12 mouse cellular contexts compared by ENCODE assay signal in the genomic region with DNA sequence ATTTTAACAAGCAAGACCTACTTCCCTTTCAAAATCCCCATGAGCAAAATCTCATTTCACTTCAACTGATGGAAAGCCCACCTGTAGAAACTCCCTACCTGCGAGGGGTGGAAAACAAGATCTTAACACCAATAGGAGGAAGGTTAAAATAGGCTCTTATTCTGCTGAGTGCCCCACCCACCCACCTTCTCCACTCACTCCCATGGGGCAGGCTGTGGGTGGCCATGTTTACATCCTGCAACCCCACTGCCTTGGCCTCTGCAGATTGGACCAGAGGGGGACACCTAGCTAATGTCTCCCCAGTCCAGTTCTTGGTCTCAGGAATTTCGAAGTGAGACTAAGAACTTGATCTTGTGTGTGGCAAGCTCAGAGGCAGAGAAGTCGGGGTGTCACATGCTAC. TPM values are rescaled to one million over a fixed set of nuclear protein-coding genes. Genes with fewer than 3 reads are reported as not detected.
DNase-seq lines count a peak whose midpoint lies in the region; ATAC-seq and TF ChIP-seq lines count a peak whose summit lies in the region.
"Had no signal": no experiment of that assay in that cellular context is flagged by ENCODE, and none has a peak within 500 bp of the region (broad histone marks: within the 10 kb centered on the region; RNA-seq: fewer than 3 reads in every experiment).

No protein-coding gene starts in this region.

- peak; percentile 64; the same call in 1 of the 2 replicates for ATAC-seq in kidney, embryonic 16.5 days (ENCODE audit: low FRiP score, low TSS enrichment)
- ATAC-seq in forebrain, embryonic 13.5 days = no peak
- ATAC-seq in midbrain, embryonic 15.5 days (replicated peaks) = no peak; the same call in 1 of the 2 replicates

- H3K9ac ChIP-seq in kidney, embryonic 16.5 days (replicated peaks; ENCODE audit: low read length) = no peak overlapping the region
- no peak overlapping the region for H3K9ac ChIP-seq in forebrain, embryonic 13.5 days
- no peak overlapping the region for H3K9ac ChIP-seq in midbrain, embryonic 15.5 days

- H3K27ac ChIP-seq in kidney, embryonic 16.5 days (ENCODE audit: low read length) = no peak overlapping the region; the same call in 1 of the 2 replicates
- peak overlapping the region; percentile 40; the same call in 1 of the 2 replicates for H3K27ac ChIP-seq in embryonic facial prominence, embryonic 10.5 days (replicated peaks)
- H3K27ac ChIP-seq in forebrain, embryonic 13.5 days = no peak overlapping the region
- H3K27ac ChIP-seq in midbrain, embryonic 15.5 days = peak overlapping the region; percentile 68
- no peak overlapping the region for H3K27ac ChIP-seq in layer of hippocampus, adult 2 months
- H3K27ac ChIP-seq: left cerebral cortex, adult 2 months had no signal

- intact Hi-C loops in left cerebral cortex, postnatal 36 days (cut with DNase I) = no loop called here

- WGBS in kidney, embryonic 16.5 days = 45% methylated on average over 3 of the region's 3 CpGs
- WGBS in embryonic facial prominence, embryonic 10.5 days = 69% methylated on average over 3 of the region's 3 CpGs
- WGBS in forebrain, embryonic 13.5 days = 68% methylated on average over 3 of the region's 3 CpGs
- 67% methylated on average over 3 of the region's 3 CpGs for whole genome bisulfite sequencing in midbrain, embryonic 15.5 days

- H3K9me3 ChIP-seq in kidney, embryonic 16.5 days (ENCODE audit: low read length) = no peaks in the 10 kb centered on the region
- no peaks in the 10 kb centered on the region for H3K9me3 ChIP-seq in embryonic facial prominence, embryonic 10.5 days
- H3K9me3 ChIP-seq in forebrain, embryonic 13.5 days (replicated peaks) = no peaks in the 10 kb centered on the region
- H3K9me3 ChIP-seq in midbrain, embryonic 15.5 days = no peaks in the 10 kb centered on the region

- H3K4me1 ChIP-seq in kidney, embryonic 16.5 days (ENCODE audit: insufficient read depth, low read length) = peaks cover 11% of the 10 kb centered on the region; the same call in 1 of the 2 replicates
- peaks cover 18% of the 10 kb centered on the region for H3K4me1 ChIP-seq in embryonic facial prominence, embryonic 10.5 days
- peaks cover 12% of the 10 kb centered on the region for H3K4me1 ChIP-seq in forebrain, embryonic 13.5 days
- peaks cover 6% of the 10 kb centered on the region for H3K4me1 ChIP-seq in midbrain, embryonic 15.5 days

- no peak for DNase-seq in kidney, postnatal 25 days
- no peak for DNase-seq in embryonic facial prominence, embryonic 10.5 days (ENCODE audit: low spot score)
- no peak for DNase-seq in layer of hippocampus, adult 2 months (ENCODE audit: low spot score in 2 of 2)
- no peak for DNase-seq in left cerebral cortex, postnatal 36 days (ENCODE audit: low spot score in 2 of 2)
- DNase-seq: adrenal gland, adult 2 months had no signal

- H3K36me3 ChIP-seq in kidney, embryonic 16.5 days (ENCODE audit: insufficient read depth, low read length) = no peaks in the 10 kb centered on the region
- no peaks in the 10 kb centered on the region for H3K36me3 ChIP-seq in embryonic facial prominence, embryonic 10.5 days (replicated peaks)
- no peaks in the 10 kb centered on the region for H3K36me3 ChIP-seq in forebrain, embryonic 13.5 days (ENCODE audit: poor library complexity, severe bottlenecking)
- H3K36me3 ChIP-seq in midbrain, embryonic 15.5 days (replicated peaks) = no peaks in the 10 kb centered on the region
- H3K36me3 ChIP-seq: G1E had no signal

- no peak overlapping the region; the same call in 1 of the 2 replicates for H3K4me3 ChIP-seq in kidney, embryonic 16.5 days (ENCODE audit: low read length)
- H3K4me3 ChIP-seq in embryonic facial prominence, embryonic 10.5 days = peak overlapping the region; percentile 23; the same call in 1 of the 2 replicates
- H3K4me3 ChIP-seq in forebrain, embryonic 13.5 days = no peak overlapping the region; the same call in 1 of the 2 replicates
- peak overlapping the region; percentile 27 for H3K4me3 ChIP-seq in midbrain, embryonic 15.5 days
- no peak overlapping the region for H3K4me3 ChIP-seq in layer of hippocampus, adult 2 months
- H3K4me3 ChIP-seq: left cerebral cortex, adult 2 months had no signal

- TF ChIP-seq CTCF in layer of hippocampus, adult 2 months (conservative IDR thresholded peaks at IDR 0.05) = no peak

- H3K4me2 ChIP-seq in kidney, embryonic 16.5 days (replicated peaks; ENCODE audit: low read depth, low read length) = peak overlapping the region; percentile 53
- peak overlapping the region; percentile 51 for H3K4me2 ChIP-seq in forebrain, embryonic 13.5 days
- peak overlapping the region; percentile 45 for H3K4me2 ChIP-seq in midbrain, embryonic 15.5 days

- no peaks in the 10 kb centered on the region for H3K27me3 ChIP-seq in kidney, embryonic 16.5 days (ENCODE audit: insufficient read depth, low read length)
- H3K27me3 ChIP-seq in embryonic facial prominence, embryonic 10.5 days (replicated peaks; ENCODE audit: low read depth, poor library complexity, severe bottlenecking) = no peaks in the 10 kb centered on the region
- no peaks in the 10 kb centered on the region for H3K27me3 ChIP-seq in forebrain, embryonic 13.5 days
- no peaks in the 10 kb centered on the region for H3K27me3 ChIP-seq in midbrain, embryonic 15.5 days (replicated peaks)

RNA-seq across cellular contexts. Expression of a gene that starts 31.5 kb away (rescaled TPM):
- 176 and 182 TPM in 2 replicates for polyA plus RNA-seq in kidney, embryonic 16.5 days (2015; fragmentation: Nextera tagmentation; extraction: Ambion mirVana)
- polyA plus RNA-seq in embryonic facial prominence, embryonic 10.5 days (2016; fragmentation: Nextera tagmentation; extraction: Ambion mirVana) = 156 and 157 TPM in 2 replicates
- 108 and 123 TPM in 2 replicates for polyA plus RNA-seq in forebrain, embryonic 13.5 days (2015; fragmentation: Nextera tagmentation; extraction: Ambion mirVana)
- polyA plus RNA-seq in midbrain, embryonic 15.5 days (2015; fragmentation: Nextera tagmentation; extraction: Ambion mirVana) = 137 and 141 TPM in 2 replicates
- total RNA-seq in layer of hippocampus, adult 2 months (2021) = 100 to 1,000 TPM; 105 to 108 TPM
- 10 to 100 TPM; 92.0 to 96.9 TPM for total RNA-seq in left cerebral cortex, postnatal 36 days (2021)

RNA-seq across cellular contexts. Expression of a gene that starts 32.0 kb away (rescaled TPM):
- 3.8 and 4.0 TPM in 2 replicates for polyA plus RNA-seq in kidney, embryonic 16.5 days (2015; fragmentation: Nextera tagmentation; extraction: Ambion mirVana)
- 3.5 and 3.6 TPM in 2 replicates for polyA plus RNA-seq in embryonic facial prominence, embryonic 10.5 days (2016; fragmentation: Nextera tagmentation; extraction: Ambion mirVana)
- 2.9 and 3.2 TPM in 2 replicates for polyA plus RNA-seq in forebrain, embryonic 13.5 days (2015; fragmentation: Nextera tagmentation; extraction: Ambion mirVana)
- 4.6 and 5.6 TPM in 2 replicates for polyA plus RNA-seq in midbrain, embryonic 15.5 days (2015; fragmentation: Nextera tagmentation; extraction: Ambion mirVana)
- total RNA-seq in layer of hippocampus, adult 2 months (2021) = not detected
- total RNA-seq in left cerebral cortex, postnatal 36 days (2021) = under 1 TPM in 1 of 2 experiments, not detected in 1; 0.76 TPM
- total RNA-seq: adrenal gland, adult 2 months; hematopoietic stem cell, adult 5-6 weeks; monocyte, adult 5-6 weeks had no signal

Comparison
In these comparisons a context has a peak if more than half of its experiments do, and no peak if none do; other contexts are left out.
1. H3K27ac ChIP-seq: peak in embryonic facial prominence, embryonic 10.5 days (single experiment) and midbrain, embryonic 15.5 days (single experiment); none in kidney, embryonic 16.5 days (single experiment), forebrain, embryonic 13.5 days (single experiment) and layer of hippocampus, adult 2 months (single experiment).
2. H3K4me3 ChIP-seq: peak in embryonic facial prominence, embryonic 10.5 days (single experiment) and midbrain, embryonic 15.5 days (single experiment); none in kidney, embryonic 16.5 days (single experiment), forebrain, embryonic 13.5 days (single experiment) and layer of hippocampus, adult 2 months (single experiment).
3. Peak in every context shown above with its lines, with median percentiles within 50 percentile points of each other: H3K4me2 ChIP-seq.